ENCODE assay signal across 8 mouse cellular contexts in the genomic region with DNA sequence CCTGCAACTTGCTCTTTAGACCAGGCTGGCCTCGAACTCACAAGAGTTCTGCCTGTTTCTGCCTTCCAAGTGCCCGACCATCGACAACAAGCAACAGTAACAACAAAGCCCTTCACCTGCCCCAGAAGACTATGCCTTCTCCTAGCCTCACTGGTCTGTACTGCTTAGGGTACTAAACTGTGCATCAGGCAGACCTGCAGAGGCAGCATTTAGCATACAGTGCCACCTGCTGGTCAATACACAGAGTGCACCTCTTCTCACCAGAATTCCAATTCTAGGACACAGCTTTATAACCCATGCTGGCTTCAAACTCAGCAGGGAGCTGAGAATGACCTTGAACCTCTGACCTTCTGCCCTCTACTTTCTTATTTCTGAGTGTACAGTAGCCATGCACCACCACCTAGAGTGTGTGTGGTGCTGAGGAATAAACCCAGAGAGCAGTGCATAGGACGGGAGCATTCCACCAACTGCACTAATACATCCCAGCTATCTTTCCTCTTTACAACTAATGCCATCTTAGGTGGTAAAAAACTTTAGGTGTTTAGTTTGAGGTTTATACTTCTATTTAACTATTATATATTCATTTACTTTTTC. TPM values are rescaled to one million over a fixed set of nuclear protein-coding genes. Genes with fewer than 3 reads are reported as not detected.
DNase-seq lines count a peak whose midpoint lies in the region; ATAC-seq lines count a peak whose summit lies in the region.

No protein-coding gene starts in this region.

- H3K9ac ChIP-seq in forebrain, embryonic 12.5 days: no peak overlapping the region

- H3K27me3 ChIP-seq in forebrain, embryonic 12.5 days: no peaks in the 10 kb centered on the region

- no peak overlapping the region for H3K4me3 ChIP-seq in forebrain, embryonic 12.5 days (replicated peaks)

- 81% methylated on average over 4 of the region's 4 CpGs for WGBS in forebrain, embryonic 12.5 days

- ATAC-seq in forebrain, embryonic 12.5 days (ENCODE audit: low FRiP score): peak; percentile 78; the same call in 1 of the 2 replicates
- ATAC-seq in hematopoietic stem cell, adult 5-6 weeks (replicated peaks in 1 of 2; ENCODE audit: insufficient read depth in 1 of 2, low FRiP score in 2 of 2, low TSS enrichment in 1 of 2, low read depth in 1 of 2, poor library complexity in 2 of 2, severe bottlenecking in 2 of 2): peak; percentile 82 to 89
- ATAC-seq in neutrophil, adult 5-6 weeks (ENCODE audit: extremely low read depth, insufficient number of reproducible peaks, low FRiP score, poor library complexity, severe bottlenecking): peak; percentile 87

- H3K9me3 ChIP-seq in forebrain, embryonic 12.5 days: no peaks in the 10 kb centered on the region

- H3K4me1 ChIP-seq in forebrain, embryonic 12.5 days: no peaks in the 10 kb centered on the region

- DNase-seq in MN1 (ENCODE audit: low spot score): peak; percentile 70
- peak; percentile 65 for DNase-seq in c-Kit-positive CD71-positive TER-119-positive erythroid progenitor cells, embryonic 14.5 days (ENCODE audit: low spot score)
- DNase-seq in layer of hippocampus, adult 8-10 months (ENCODE audit: low spot score in 2 of 2): peak; percentile 58 to 76
- DNase-seq in lung, adult 18-20 months: peak; percentile 52 to 53
- DNase-seq in thymus, postnatal 36 days: peak; percentile 36 to 44

- H3K36me3 ChIP-seq in forebrain, embryonic 12.5 days (replicated peaks): peaks cover 67% of the 10 kb centered on the region

- H3K4me2 ChIP-seq in forebrain, embryonic 12.5 days: no peak overlapping the region

- no peak overlapping the region for H3K27ac ChIP-seq in forebrain, embryonic 12.5 days

RNA-seq across cellular contexts. Expression of gene Timmdc1, which starts 16.3 kb away (rescaled TPM):
- 30.5 and 37.0 TPM in 2 replicates for polyA plus RNA-seq in forebrain, embryonic 12.5 days (2016; fragmentation: Nextera tagmentation; extraction: Ambion mirVana)
- total RNA-seq in hematopoietic stem cell, adult 5-6 weeks (2017): 35.4 and 35.7 TPM in 2 replicates
- total RNA-seq in layer of hippocampus, adult 8-10 months (2022): 10 to 100 TPM; 24.8 to 28.1 (median 27.2) TPM
- 17.3 and 18.0 TPM in 2 replicates for total RNA-seq in neutrophil, adult 5-6 weeks (2017)

RNA-seq across cellular contexts. Expression of gene Poglut1, which starts 43.9 kb away (rescaled TPM):
- 72.7 and 78.4 TPM in 2 replicates for polyA plus RNA-seq in forebrain, embryonic 12.5 days (2016; fragmentation: Nextera tagmentation; extraction: Ambion mirVana)
- total RNA-seq in hematopoietic stem cell, adult 5-6 weeks (2017): 17.8 and 19.9 TPM in 2 replicates
- 10 to 100 TPM; 43.7 to 55.5 (median 51.0) TPM for total RNA-seq in layer of hippocampus, adult 8-10 months (2022)
- total RNA-seq in neutrophil, adult 5-6 weeks (2017): 16.6 and 18.5 TPM in 2 replicates

RNA-seq across cellular contexts. Expression of gene Cd80, which starts 50.8 kb away (rescaled TPM):
- polyA plus RNA-seq in forebrain, embryonic 12.5 days (2016; fragmentation: Nextera tagmentation; extraction: Ambion mirVana): 0.59 and 0.77 TPM in 2 replicates
- total RNA-seq in hematopoietic stem cell, adult 5-6 weeks (2017): 0.38 TPM in 1 of 2 replicates, not detected in the other
- 1 to 10 TPM in 1 of 4 experiments, under 1 TPM in 3; 0.39 to 1.2 (median 0.49) TPM for total RNA-seq in layer of hippocampus, adult 8-10 months (2022)
- 16.6 and 18.4 TPM in 2 replicates for total RNA-seq in neutrophil, adult 5-6 weeks (2017)

RNA-seq across cellular contexts. Expression of gene Tmem39a, which starts 52.4 kb away (rescaled TPM):
- polyA plus RNA-seq in forebrain, embryonic 12.5 days (2016; fragmentation: Nextera tagmentation; extraction: Ambion mirVana): 57.4 and 70.5 TPM in 2 replicates
- 44.7 and 76.6 TPM in 2 replicates for total RNA-seq in hematopoietic stem cell, adult 5-6 weeks (2017)
- 10 to 100 TPM; 23.5 to 31.2 (median 28.1) TPM for total RNA-seq in layer of hippocampus, adult 8-10 months (2022)
- total RNA-seq in neutrophil, adult 5-6 weeks (2017): 39.5 and 46.3 TPM in 2 replicates

RNA-seq across cellular contexts. Expression of gene Adprh, which starts 53.6 kb away (rescaled TPM):
- 140 and 142 TPM in 2 replicates for polyA plus RNA-seq in forebrain, embryonic 12.5 days (2016; fragmentation: Nextera tagmentation; extraction: Ambion mirVana)
- total RNA-seq in hematopoietic stem cell, adult 5-6 weeks (2017): 11.1 and 23.8 TPM in 2 replicates
- 10 to 100 TPM; 53.7 to 56.9 (median 55.4) TPM for total RNA-seq in layer of hippocampus, adult 8-10 months (2022)
- total RNA-seq in neutrophil, adult 5-6 weeks (2017): 26.4 and 33.0 TPM in 2 replicates
